Mouse (Mus musculus) mature B cell (primary cell): ENCODE measurements around the gene Ostm1.

Source experiments
- in situ Hi-C: fragments of 300-500 bp; cut with MboI; formaldehyde crosslinking; loops from 2 replicates; pipeline ENCODE4 v1.14.3; 2019

Gene Ostm1

DNA sequence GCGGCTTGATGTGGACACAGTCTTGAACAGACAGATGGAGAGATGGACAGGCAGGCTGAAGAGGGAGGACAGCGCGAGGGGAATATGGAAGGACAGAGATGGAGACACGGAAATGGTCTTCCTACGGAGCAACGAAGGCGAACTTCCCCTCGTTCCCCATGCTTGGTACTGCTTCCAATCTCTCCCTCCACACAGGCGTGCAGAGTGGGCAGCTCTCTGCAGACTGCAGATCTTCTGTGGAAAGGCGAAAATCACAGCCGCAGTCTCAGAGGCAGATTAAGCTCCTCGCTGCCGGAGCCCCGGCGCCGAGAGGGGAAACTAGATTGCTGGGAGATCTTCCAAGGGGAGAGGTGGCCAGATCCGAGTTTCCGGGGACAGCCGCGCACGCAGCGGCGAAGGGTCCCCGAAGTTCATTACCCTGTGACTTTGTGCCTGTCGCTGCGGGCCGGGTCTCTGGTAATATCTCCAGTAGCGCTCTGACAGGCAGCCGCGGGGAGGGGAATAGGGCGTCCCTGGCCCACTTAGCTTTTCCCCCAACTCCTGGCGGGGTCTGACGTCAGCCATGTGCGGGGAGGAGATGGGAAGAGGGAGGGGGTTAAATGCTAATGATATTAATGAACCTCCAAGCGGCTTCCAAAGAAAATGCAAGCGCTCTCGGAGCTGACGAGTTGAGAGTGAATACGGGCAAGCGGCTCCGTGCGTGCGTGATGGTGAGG, at the start of gene Ostm1, which contains the start of gene Nr2e1:
Gene Ostm1 (plus strand): TSS at position 666 of the 716 bp plus-strand sequence.
Gene Nr2e1 (minus strand): TSS at position 476 of the 716 bp plus-strand sequence.
- in situ Hi-C loops: no loop called here

- in situ Hi-C loops: no loop called here
These were observed 49.7 kb upstream of the Ostm1 start for GRCm38 (mm10) chr10:42533836-42534453.

DNA sequence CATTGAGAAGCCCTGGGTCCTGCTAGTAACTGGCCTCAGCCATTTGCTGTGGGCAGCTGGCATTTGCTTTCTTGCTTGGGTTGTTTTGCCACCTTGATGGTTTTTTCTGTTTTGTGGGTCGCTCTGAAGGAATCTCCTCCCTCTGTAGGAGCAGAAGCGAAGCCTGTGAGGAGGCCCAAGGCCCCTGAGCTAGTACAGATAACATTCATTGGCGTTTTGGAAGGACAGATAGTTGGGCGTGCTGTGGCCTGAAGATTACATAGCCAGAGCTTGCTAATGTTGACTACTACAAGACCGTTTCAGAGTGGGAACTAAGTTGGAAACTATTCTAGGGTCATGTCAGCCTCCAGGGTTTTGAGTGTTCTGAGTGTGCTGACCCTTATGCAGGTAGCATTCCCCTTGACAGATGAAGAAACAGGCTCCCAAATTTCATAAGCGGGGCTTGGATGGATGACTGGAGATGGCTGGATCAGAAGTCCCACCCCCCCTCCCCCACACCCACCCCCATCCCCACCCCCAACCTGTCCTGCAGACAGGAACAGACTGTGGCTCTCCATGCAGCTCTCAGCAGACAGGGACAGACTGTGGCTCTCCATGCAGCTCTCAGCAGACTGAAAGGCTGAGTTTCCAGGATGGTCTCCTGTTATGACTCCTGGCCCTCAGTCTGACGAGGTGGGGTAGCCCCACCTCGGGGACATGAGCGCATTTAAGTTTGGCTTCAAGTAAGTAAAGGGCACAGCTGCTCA, 45.9 kb upstream of the Ostm1 start:
- in situ Hi-C loops: no loop called here

DNA sequence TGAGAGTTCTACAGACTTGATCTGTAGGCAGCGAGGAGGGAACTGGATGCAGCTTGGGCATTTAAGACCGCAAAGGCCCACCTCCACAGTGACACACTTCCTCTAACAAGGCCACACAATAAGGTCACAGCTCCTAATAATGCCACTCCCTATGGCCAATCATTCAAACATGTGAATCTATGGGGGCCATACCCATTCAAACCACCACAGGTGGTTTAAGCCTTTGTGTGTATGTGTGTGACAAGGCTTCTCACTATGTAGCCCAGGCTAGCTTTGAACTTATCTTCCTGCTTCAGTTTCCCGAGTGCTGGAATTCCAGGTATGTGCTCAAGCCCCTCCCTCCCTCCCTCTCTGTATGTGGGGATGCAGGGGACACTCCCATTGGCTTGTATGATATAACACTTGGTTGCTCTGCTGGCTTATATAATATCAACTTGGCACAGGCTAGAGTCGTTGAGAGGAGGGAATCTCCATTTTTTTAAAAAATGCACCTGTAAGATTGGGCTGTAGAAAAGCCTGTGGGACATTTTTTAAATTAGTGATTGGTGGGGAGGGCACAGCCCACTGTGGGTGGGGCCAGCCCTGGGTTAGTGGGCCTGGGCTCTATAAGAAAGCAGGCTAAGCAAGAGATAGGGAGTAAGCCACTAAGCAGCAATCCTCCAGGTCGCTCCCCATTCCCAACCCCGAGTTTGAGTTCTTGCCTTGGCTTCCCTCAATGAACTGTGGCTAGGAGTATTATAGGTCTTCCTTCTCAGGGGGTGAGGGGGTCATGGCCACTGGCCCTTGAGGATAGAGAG, 37.7 kb upstream of the Ostm1 start:
- in situ Hi-C loops: no loop called here

GRCm38 (mm10) chr10:42546507-42546906, 37.1 kb upstream of the Ostm1 start:
- in situ Hi-C loops: no loop called here

- in situ Hi-C loops: no loop called here
These were observed 23.9 kb upstream of the Ostm1 start for GRCm38 (mm10) chr10:42559581-42560200.

GRCm38 (mm10) chr10:42562272-42562671, 21.4 kb upstream of the Ostm1 start:
- in situ Hi-C loops: no loop called here

GRCm38 (mm10) chr10:42572567-42572966, 11.1 kb upstream of the Ostm1 start:
- in situ Hi-C loops: no loop called here

DNA sequence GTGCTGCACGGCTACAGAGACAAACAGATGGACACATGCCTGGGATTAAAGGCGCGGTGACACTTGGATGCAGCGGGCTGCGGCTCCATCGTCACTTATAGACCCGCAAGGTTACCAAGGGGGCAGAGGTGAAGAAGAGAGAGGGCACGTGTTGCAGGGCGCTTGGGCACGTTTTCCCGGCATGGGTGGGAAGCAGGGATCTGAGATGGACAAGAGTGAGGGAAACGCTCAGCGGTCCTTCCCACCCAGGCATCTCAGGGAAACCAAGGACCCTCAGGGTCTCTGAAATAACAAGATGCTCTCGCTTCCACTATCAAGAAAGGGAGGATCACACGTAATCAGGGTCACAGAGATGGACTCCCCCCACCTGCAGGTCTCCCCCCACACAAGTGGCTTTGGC, 10.7 kb upstream of the Ostm1 start:
- in situ Hi-C loops: no loop called here

- in situ Hi-C loops: no loop called here
These were observed 9.0 kb upstream of the Ostm1 start for GRCm38 (mm10) chr10:42574639-42575038.

GRCm38 (mm10) chr10:42577525-42578280, 5.9 kb upstream of the Ostm1 start:
- in situ Hi-C loops: no loop called here

DNA sequence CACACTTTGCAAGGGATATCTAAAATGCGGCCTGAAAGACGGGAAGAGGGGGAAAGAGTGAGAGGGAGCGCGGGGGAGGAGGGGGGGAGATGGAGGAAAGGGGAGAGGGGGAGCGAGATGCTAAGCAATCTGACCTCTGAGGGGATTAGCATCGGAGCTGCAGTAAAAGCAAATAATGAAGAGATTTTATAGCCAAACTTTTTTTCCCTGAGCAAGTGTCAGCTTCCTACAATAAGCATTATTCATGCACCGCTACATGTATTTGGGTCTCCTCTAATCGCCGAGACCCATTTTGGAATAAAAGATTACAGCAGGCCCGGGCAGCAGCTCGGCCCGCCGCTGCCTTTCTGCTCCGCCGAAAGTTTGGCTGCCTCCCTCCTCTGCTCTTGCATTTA, 5.3 kb upstream of the Ostm1 start:
- in situ Hi-C loops: no loop called here

DNA sequence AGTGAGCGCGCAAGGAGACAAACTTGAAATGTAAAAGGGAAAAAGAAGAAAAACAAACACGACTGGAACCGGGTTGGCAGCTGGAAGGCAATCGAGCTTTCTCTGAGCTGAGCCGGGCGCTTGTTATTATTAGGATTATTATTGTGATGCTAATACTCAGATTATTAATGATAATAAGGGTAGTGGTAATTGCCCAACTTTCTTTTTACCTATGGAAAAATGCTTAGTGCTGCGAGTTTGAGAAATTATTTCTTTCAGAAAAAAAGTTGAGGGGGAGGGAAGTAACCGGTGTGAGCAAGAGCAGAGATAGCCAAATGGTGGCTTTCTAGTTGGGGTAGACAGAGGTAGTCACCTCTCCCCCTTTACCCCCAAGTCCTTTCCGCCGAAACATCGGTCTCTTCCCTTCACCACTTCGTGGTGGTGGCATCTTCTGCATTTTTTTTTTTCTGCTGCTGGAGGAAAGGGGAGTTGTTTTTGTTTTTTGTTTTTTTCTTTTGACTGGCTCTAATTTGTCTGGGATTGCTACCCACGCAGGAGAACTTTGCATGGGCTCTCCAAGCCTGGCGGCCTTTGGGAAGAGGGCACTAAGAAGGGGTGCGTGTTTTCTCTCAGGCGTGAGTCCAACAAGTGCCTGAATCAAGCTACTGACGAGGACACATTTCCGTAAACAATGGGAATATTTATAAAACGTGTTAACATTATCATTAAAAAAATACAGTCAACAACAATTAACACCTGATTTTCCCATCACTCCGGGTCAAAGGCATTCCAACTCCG, 4.7 kb upstream of the Ostm1 start:
- in situ Hi-C loops: no loop called here

- in situ Hi-C loops: no loop called here
These were observed 4.0 kb upstream of the Ostm1 start for GRCm38 (mm10) chr10:42579475-42580130.

- in situ Hi-C loops: no loop called here
These were observed 3.3 kb upstream of the Ostm1 start for GRCm38 (mm10) chr10:42580131-42580950.

GRCm38 (mm10) chr10:42580951-42581277, 2.7 kb upstream of the Ostm1 start:
- in situ Hi-C loops: no loop called here

DNA sequence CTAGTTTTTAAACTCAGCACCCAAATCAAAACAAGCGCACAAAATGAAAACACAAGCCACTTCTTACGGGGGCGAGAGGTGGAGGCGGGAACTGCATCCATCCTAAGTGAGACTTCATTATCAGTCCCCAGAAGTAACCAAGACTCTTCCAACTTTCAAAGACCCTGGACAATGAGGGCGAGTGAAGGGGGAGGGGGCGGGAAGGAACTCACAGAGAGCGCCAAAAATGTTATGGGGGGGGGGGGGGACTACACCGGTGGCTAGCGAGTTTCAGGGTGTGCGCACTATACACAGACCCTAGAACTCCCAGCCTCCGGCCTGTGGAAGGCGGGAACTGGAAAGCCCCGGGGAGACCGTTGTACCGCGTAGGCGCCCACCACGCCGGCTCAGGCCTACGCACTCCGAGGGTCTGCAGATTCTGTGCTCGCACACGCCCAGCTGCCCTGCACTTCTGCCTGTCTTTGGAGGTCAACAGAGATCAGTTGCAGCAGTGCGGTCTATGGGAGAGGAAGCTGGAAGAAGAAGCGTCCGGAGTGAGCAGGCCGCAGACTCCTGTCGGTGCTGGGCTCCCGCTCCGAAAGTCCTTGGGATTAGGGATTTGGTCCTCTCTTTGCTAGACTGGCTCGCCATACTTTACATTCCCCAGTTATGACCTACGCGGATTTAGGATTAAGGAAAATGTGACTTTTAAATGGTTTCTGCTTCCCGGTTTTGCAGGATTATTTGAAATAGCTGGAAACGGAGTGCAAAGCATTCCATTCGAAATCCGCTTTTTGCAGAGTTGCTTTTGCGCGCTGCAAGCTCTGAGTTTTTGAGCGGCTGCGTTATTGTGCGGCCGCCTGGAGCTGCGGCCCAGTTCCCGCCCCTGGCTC, 1.7 kb upstream of the Ostm1 start:
- in situ Hi-C loops: no loop called here
